Mouse (Mus musculus) midbrain, embryonic 11.5 days (tissue): ENCODE results near the gene Atxn7l2. TPM values are rescaled to one million over a fixed set of nuclear protein-coding genes. Genes with fewer than 3 reads are reported as not detected.

Source experiments
- ATAC-seq: fragments of 200-750 bp; cut with Nextera tagmentation; 2 replicates; pipeline ENCODE4 v1.8.0; 2017; ENCODE audit warnings: moderate TSS enrichment, moderate library complexity; ENCODE audit not compliant: low FRiP score
- DNase-seq: peaks from one replicate; pipeline ENCODE4 v3.0.0; 2015; ENCODE audit warnings: low spot score; ENCODE audit errors: missing footprints
- H3K27ac ChIP-seq: fragments of 300-500 bp; sonication (generic); 2 replicates; pipeline ENCODE4 v1.5.1; 2014; ENCODE audit warnings: low read depth, low read length
- H3K27me3 ChIP-seq: fragments of 300-500 bp; sonication (generic); 2 replicates; pipeline ENCODE4 v1.6.1; 2014; ENCODE audit warnings: mild to moderate bottlenecking, low read length, moderate library complexity, mixed read lengths; ENCODE audit not compliant: control insufficient read depth, insufficient read depth
- H3K36me3 ChIP-seq: fragments of 300-500 bp; sonication (generic); 2 replicates; pipeline ENCODE4 v1.6.1; 2014; ENCODE audit warnings: mild to moderate bottlenecking, low read length, moderate library complexity, mixed read lengths; ENCODE audit not compliant: control insufficient read depth, insufficient read depth
- H3K4me1 ChIP-seq: fragments of 300-500 bp; sonication (generic); 2 replicates; pipeline ENCODE4 v1.6.1; 2014; ENCODE audit warnings: low read length; ENCODE audit not compliant: control insufficient read depth, insufficient read depth
- H3K4me2 ChIP-seq: fragments of 300-500 bp; sonication (generic); 2 replicates; pipeline ENCODE4 v1.6.1; 2014; ENCODE audit warnings: mild to moderate bottlenecking, moderate library complexity
- H3K4me3 ChIP-seq: fragments of 300-500 bp; sonication (generic); 2 replicates; pipeline ENCODE4 v1.5.1; 2014; ENCODE audit warnings: low read depth, low read length
- H3K9ac ChIP-seq: fragments of 300-500 bp; sonication (generic); 2 replicates; pipeline ENCODE4 v1.6.1; 2014; ENCODE audit warnings: low read length
- H3K9me3 ChIP-seq: fragments of 300-500 bp; sonication (generic); 2 replicates; pipeline ENCODE4 v1.6.1; 2016; ENCODE audit warnings: low read length; ENCODE audit not compliant: control insufficient read depth
- WGBS: fragments of 180-500 bp; shearing (Covaris S2); extraction: QIAGEN DNeasy Blood & Tissue Kit; methylation state at CpG from one replicate; pipeline ENCODE4 v1.1.7; 2014; 5-methylcytosine and 5-hydroxymethylcytosine counted together
- polyA plus RNA-seq: library from polyadenylated mRNA; unstranded; fragments of >200 nt; fragmentation: Nextera tagmentation; extraction: Ambion mirVana; gene quantifications from 2 replicates; pipeline ENCODE4 v1.2.1, GENCODE M21; 2014

Atxn7l2 gene
- polyA plus RNA-seq, 1 experiment from 2014 or later = 18.3 TPM

DNA sequence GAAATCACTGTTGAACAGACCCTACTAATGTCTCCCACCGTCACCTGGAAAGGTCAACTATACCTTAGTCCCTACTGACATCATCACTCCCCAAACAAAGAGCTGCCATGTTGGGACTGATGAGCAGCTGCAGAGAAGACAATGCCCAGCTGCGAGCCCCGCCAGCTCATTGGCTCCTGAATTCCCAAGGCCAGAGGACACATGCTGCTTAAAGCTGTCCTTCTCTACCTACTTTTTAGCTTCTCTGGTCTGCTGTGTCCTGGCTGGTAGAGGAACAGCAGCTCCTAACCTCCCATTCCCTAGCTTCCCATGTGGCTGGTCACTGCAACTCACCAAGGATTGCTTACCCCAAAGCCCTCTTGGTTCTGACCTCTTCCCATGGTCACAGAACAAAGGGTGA is 58.4 kb downstream of the Atxn7l2 start:
- Histone ChIP-seq H3K27me3 (no peaks in the 10 kb centered on the region), H3K4me2 (no peak overlapping the region), H3K27ac (no peak overlapping the region), H3K36me3 (no peaks in the 10 kb centered on the region), H3K9ac (no peak overlapping the region), H3K9me3 (no peaks in the 10 kb centered on the region), H3K4me3 (no peak overlapping the region), H3K4me1 (no peaks in the 10 kb centered on the region)
- 86% methylated on average over 3 of the region's 3 CpGs for WGBS
- DNase-seq = no peak
- ATAC-seq = no peak

Other genes with a start within 250 kb of the Atxn7l2 start
- not detected in 2 replicates for gene Gstm3, start 241.7 kb downstream of the Atxn7l2 start, polyA plus RNA-seq
- gene Gstm2, start 224.5 kb downstream of the Atxn7l2 start, polyA plus RNA-seq = 14.1 and 15.7 TPM in 2 replicates
- gene Gstm1, start 193.0 kb downstream of the Atxn7l2 start, polyA plus RNA-seq = 30.5 and 33.8 TPM in 2 replicates
- gene Gstm4, start 166.0 kb downstream of the Atxn7l2 start, polyA plus RNA-seq = 15.2 and 15.8 TPM in 2 replicates
- 31.2 and 37.0 TPM in 2 replicates for gene Ampd2, start 124.3 kb downstream of the Atxn7l2 start, polyA plus RNA-seq
- gene Gnat2, start 118.1 kb downstream of the Atxn7l2 start, polyA plus RNA-seq = 0.30 and 0.90 TPM in 2 replicates
- 217 and 240 TPM in 2 replicates for gene Gnai3, start 64.8 kb downstream of the Atxn7l2 start, polyA plus RNA-seq
- gene Gpr61, start 56.1 kb downstream of the Atxn7l2 start, polyA plus RNA-seq = 0.19 and 0.40 TPM in 2 replicates
- gene Amigo1, start 24.6 kb downstream of the Atxn7l2 start, polyA plus RNA-seq = 4.2 and 4.3 TPM in 2 replicates
- 2.3 and 3.0 TPM in 2 replicates for gene Cyb561d1, start 9.7 kb downstream of the Atxn7l2 start, polyA plus RNA-seq
- gene Sypl2, start 15.7 kb upstream of the Atxn7l2 start, polyA plus RNA-seq = 0.93 and 1.3 TPM in 2 replicates
- gene Psma5, start 46.0 kb upstream of the Atxn7l2 start, polyA plus RNA-seq = 274 and 295 TPM in 2 replicates
- 27.0 and 27.1 TPM in 2 replicates for gene Sort1, start 73.1 kb upstream of the Atxn7l2 start, polyA plus RNA-seq
- 0.12 TPM in 1 of 2 replicates, not detected in the other for gene Mybphl, start 154.0 kb upstream of the Atxn7l2 start, polyA plus RNA-seq
- gene Psrc1, start 172.9 kb upstream of the Atxn7l2 start, polyA plus RNA-seq = 59.3 and 68.1 TPM in 2 replicates
- 61.9 and 65.2 TPM in 2 replicates for gene Celsr2, start 204.6 kb upstream of the Atxn7l2 start, polyA plus RNA-seq
- 196 and 213 TPM in 2 replicates for gene Sars, start 234.3 kb upstream of the Atxn7l2 start, polyA plus RNA-seq